Comparison of ENCODE assay signal across 15 mouse cellular contexts in genomic region chr9:90701180-90701765, GRCm38 (mm10).
DNase-seq lines count a peak whose midpoint lies in the region; ATAC-seq and TF ChIP-seq lines count a peak whose summit lies in the region.
"Had no signal": no experiment of that assay in that cellular context is flagged by ENCODE, and none has a peak within 500 bp of the region (broad histone marks: within the 10 kb centered on the region; RNA-seq: fewer than 3 reads in every experiment).

No protein-coding gene starts in this region.

- no peak overlapping the region for H3K4me3 ChIP-seq in hindbrain, embryonic 11.5 days (ENCODE audit: low read depth, low read length)
- H3K4me3 ChIP-seq in hindbrain, embryonic 10.5 days, result no peak overlapping the region
- no peak overlapping the region for H3K4me3 ChIP-seq in forebrain, embryonic 12.5 days (replicated peaks)
- H3K4me3 ChIP-seq in hindbrain, embryonic 15.5 days, result no peak overlapping the region
- H3K4me3 ChIP-seq in neural tube, embryonic 14.5 days (ENCODE audit: low read depth, low read length), result no peak overlapping the region
- no peak overlapping the region for H3K4me3 ChIP-seq in gastrocnemius, adult 2 months
- H3K4me3 ChIP-seq: limb, embryonic 15.5 days had no signal

- WGBS in hindbrain, embryonic 11.5 days, result 52% methylated on average over 4 of the region's 4 CpGs
- 65% methylated on average over 4 of the region's 4 CpGs for WGBS in hindbrain, embryonic 10.5 days
- WGBS in forebrain, embryonic 12.5 days, result 28% methylated on average over 4 of the region's 4 CpGs
- 41% methylated on average over 4 of the region's 4 CpGs for WGBS in hindbrain, embryonic 15.5 days
- 31% methylated on average over 4 of the region's 4 CpGs for WGBS in neural tube, embryonic 14.5 days

- H3K9me3 ChIP-seq in hindbrain, embryonic 11.5 days (ENCODE audit: control insufficient read depth, low read length), result no peaks in the 10 kb centered on the region
- H3K9me3 ChIP-seq in hindbrain, embryonic 10.5 days, result no peaks in the 10 kb centered on the region
- H3K9me3 ChIP-seq in forebrain, embryonic 12.5 days, result no peaks in the 10 kb centered on the region
- no peaks in the 10 kb centered on the region for H3K9me3 ChIP-seq in hindbrain, embryonic 15.5 days
- no peaks in the 10 kb centered on the region for H3K9me3 ChIP-seq in neural tube, embryonic 14.5 days (ENCODE audit: control insufficient read depth, low read length)
- H3K9me3 ChIP-seq: limb, embryonic 15.5 days had no signal

- H3K4me2 ChIP-seq in hindbrain, embryonic 11.5 days (replicated peaks; ENCODE audit: low read depth, low read length), result no peak overlapping the region
- no peak overlapping the region for H3K4me2 ChIP-seq in forebrain, embryonic 12.5 days
- no peak overlapping the region for H3K4me2 ChIP-seq in hindbrain, embryonic 15.5 days
- H3K4me2 ChIP-seq in neural tube, embryonic 14.5 days (ENCODE audit: low read depth, low read length), result no peak overlapping the region
- H3K4me2 ChIP-seq: limb, embryonic 15.5 days had no signal

- H3K27me3 ChIP-seq in hindbrain, embryonic 11.5 days (ENCODE audit: control insufficient read depth, insufficient read depth, low read length), result peaks cover 10% of the 10 kb centered on the region; the same call in 1 of the 2 replicates
- peaks cover 69% of the 10 kb centered on the region for H3K27me3 ChIP-seq in hindbrain, embryonic 10.5 days (ENCODE audit: insufficient read depth, poor library complexity, severe bottlenecking)
- no peaks in the 10 kb centered on the region for H3K27me3 ChIP-seq in forebrain, embryonic 12.5 days
- H3K27me3 ChIP-seq in hindbrain, embryonic 15.5 days, result peaks cover 8% of the 10 kb centered on the region; the same call in 1 of the 2 replicates
- H3K27me3 ChIP-seq in neural tube, embryonic 14.5 days (ENCODE audit: control insufficient read depth, insufficient read depth, low read length), result no peaks in the 10 kb centered on the region
- H3K27me3 ChIP-seq: CH12.LX; limb, embryonic 15.5 days had no signal

- no peaks in the 10 kb centered on the region for H3K36me3 ChIP-seq in hindbrain, embryonic 11.5 days (ENCODE audit: control insufficient read depth, insufficient read depth, low read length)
- H3K36me3 ChIP-seq in hindbrain, embryonic 10.5 days, result no peaks in the 10 kb centered on the region
- no peaks in the 10 kb centered on the region for H3K36me3 ChIP-seq in forebrain, embryonic 12.5 days (replicated peaks)
- no peaks in the 10 kb centered on the region for H3K36me3 ChIP-seq in hindbrain, embryonic 15.5 days
- no peaks in the 10 kb centered on the region for H3K36me3 ChIP-seq in neural tube, embryonic 14.5 days (ENCODE audit: control insufficient read depth, insufficient read depth, low read length)
- H3K36me3 ChIP-seq: limb, embryonic 15.5 days had no signal

- no peak overlapping the region for H3K27ac ChIP-seq in hindbrain, embryonic 11.5 days (ENCODE audit: low read depth, low read length)
- no peak overlapping the region for H3K27ac ChIP-seq in hindbrain, embryonic 10.5 days
- peak overlapping the region; percentile 75 for H3K27ac ChIP-seq in forebrain, embryonic 12.5 days
- peak overlapping the region; percentile 43 for H3K27ac ChIP-seq in hindbrain, embryonic 15.5 days (replicated peaks)
- peak overlapping the region; percentile 16; the same call in 1 of the 2 replicates for H3K27ac ChIP-seq in neural tube, embryonic 14.5 days (ENCODE audit: low read depth, low read length)
- H3K27ac ChIP-seq in gastrocnemius, adult 2 months, result no peak overlapping the region
- H3K27ac ChIP-seq: limb, embryonic 15.5 days had no signal

- TF ChIP-seq CTCF in gastrocnemius, adult 2 months (IDR thresholded peaks at IDR 0.05), result no peak

- intact Hi-C loops in gastrocnemius, adult 2 months (cut with DNase I), result loop anchor here (5.0 kb wide), 1 partner anchor 591 kb away; no protein-coding TSS in a partner anchor

- no peaks in the 10 kb centered on the region for H3K4me1 ChIP-seq in hindbrain, embryonic 11.5 days (replicated peaks; ENCODE audit: control insufficient read depth, insufficient read depth, low read length)
- peaks cover 14% of the 10 kb centered on the region; the same call in 1 of the 2 replicates for H3K4me1 ChIP-seq in hindbrain, embryonic 10.5 days (replicated peaks)
- H3K4me1 ChIP-seq in forebrain, embryonic 12.5 days, result peaks cover 18% of the 10 kb centered on the region
- peaks cover 8% of the 10 kb centered on the region; the same call in 1 of the 2 replicates for H3K4me1 ChIP-seq in hindbrain, embryonic 15.5 days (replicated peaks)
- H3K4me1 ChIP-seq in neural tube, embryonic 14.5 days (ENCODE audit: control insufficient read depth, insufficient read depth, low read length), result no peaks in the 10 kb centered on the region
- H3K4me1 ChIP-seq: limb, embryonic 15.5 days had no signal

- ATAC-seq in hindbrain, embryonic 11.5 days (ENCODE audit: low FRiP score), result peak; percentile 51
- peak; percentile 75 for ATAC-seq in forebrain, embryonic 12.5 days (ENCODE audit: low FRiP score)
- peak; percentile 61 for ATAC-seq in hindbrain, embryonic 15.5 days (ENCODE audit: low FRiP score, low read depth)
- peak; percentile 45 for ATAC-seq in neural tube, embryonic 14.5 days (ENCODE audit: low read depth)
- ATAC-seq: intestine, postnatal 0 days; Patski had no signal

- no peak for DNase-seq in hindbrain, embryonic 11.5 days (ENCODE audit: low spot score)
- DNase-seq in hindbrain, embryonic 10.5 days (ENCODE audit: low spot score), result no peak
- DNase-seq in gastrocnemius, adult 2 months, result no peak
- no peak for DNase-seq in thymus, postnatal 0 days (ENCODE audit: low spot score)
- DNase-seq: heart, adult 11 months; heart, postnatal 10 days; kidney, postnatal 36 days; thymus, postnatal 4 days had no signal

- no peak overlapping the region for H3K9ac ChIP-seq in hindbrain, embryonic 11.5 days (ENCODE audit: low read depth, low read length)
- H3K9ac ChIP-seq in forebrain, embryonic 12.5 days, result no peak overlapping the region
- H3K9ac ChIP-seq in hindbrain, embryonic 15.5 days, result no peak overlapping the region
- no peak overlapping the region for H3K9ac ChIP-seq in neural tube, embryonic 14.5 days (replicated peaks; ENCODE audit: low read depth, low read length)
- H3K9ac ChIP-seq: limb, embryonic 15.5 days had no signal

Comparison
In these comparisons a context has a peak if more than half of its experiments do, and no peak if none do; other contexts are left out.
1. H3K27ac ChIP-seq: peak in forebrain, embryonic 12.5 days (single experiment), hindbrain, embryonic 15.5 days (single experiment) and neural tube, embryonic 14.5 days (single experiment); none in hindbrain, embryonic 11.5 days (single experiment), hindbrain, embryonic 10.5 days (single experiment) and gastrocnemius, adult 2 months (single experiment).
2. Peak in every context shown above with its lines, with median percentiles within 50 percentile points of each other: ATAC-seq.